Mouse (Mus musculus): ENCODE results near the gene Itpr2. TPM values are rescaled to one million over a fixed set of nuclear protein-coding genes. Genes with fewer than 3 reads are reported as not detected.

The Itpr2 gene
- polyA plus RNA-seq, 1 experiment from 2014 or later = 49.4 TPM

DNA sequence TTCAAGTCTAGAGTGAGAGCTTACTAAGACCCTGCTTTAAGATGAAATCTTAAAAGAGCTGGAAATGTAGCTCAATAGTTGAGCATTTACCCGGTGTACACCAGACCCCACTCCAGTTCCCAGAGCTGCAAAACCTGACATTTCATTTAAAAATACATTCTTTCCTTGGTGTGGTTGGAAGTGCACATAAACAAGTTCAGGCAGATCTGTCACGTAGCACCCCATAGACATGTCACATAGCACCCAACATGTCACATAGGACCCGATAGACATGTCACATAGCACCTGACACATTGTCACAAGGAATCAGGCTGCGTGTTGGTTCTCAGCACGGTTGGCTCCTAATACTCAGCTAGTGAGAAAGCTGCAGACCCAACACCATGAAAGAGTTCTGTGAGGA lies 33.5 kb upstream of the Itpr2 start:
- peaks cover 14% of the 10 kb centered on the region for H3K4me1 ChIP-seq (ENCODE audit: control insufficient read depth, insufficient read depth, low read length)
- no peak overlapping the region for H3K27ac ChIP-seq (ENCODE audit: low read length)
- no peak overlapping the region for H3K4me2 ChIP-seq (ENCODE audit: low read depth, low read length)
- no peak overlapping the region for H3K4me3 ChIP-seq (ENCODE audit: low read length)
- ATAC-seq (replicated peaks; ENCODE audit: extremely low read depth, insufficient read depth, low FRiP score) = no peak
- 69% methylated on average over 5 of the region's 5 CpGs for WGBS
- no peaks in the 10 kb centered on the region for H3K27me3 ChIP-seq (ENCODE audit: control insufficient read depth, insufficient read depth, low read length)
- H3K9ac ChIP-seq (ENCODE audit: low read length) = no peak overlapping the region
- peaks cover 5% of the 10 kb centered on the region for H3K9me3 ChIP-seq (replicated peaks; ENCODE audit: control insufficient read depth, low read length)
- no peaks in the 10 kb centered on the region for H3K36me3 ChIP-seq (ENCODE audit: control insufficient read depth, insufficient read depth)

DNA sequence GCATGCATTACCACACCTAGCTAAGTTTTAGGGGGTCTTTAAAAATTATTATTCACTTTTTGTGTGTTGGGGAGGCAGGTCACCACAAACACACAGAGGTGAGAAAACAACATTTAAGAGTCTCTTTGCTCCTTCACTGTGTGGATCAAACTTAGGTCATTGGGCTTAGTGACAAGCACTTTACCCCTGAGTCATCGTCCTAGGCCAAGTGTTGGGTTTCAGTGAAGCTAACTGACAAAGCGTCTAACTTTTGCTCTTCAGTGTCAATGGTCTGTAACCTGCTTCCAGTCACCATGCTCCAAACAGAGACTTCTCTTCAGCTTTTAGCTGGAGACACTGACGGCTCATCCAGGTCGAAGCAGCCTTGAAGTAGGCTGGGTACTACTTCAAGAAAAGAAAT lies 31.1 kb upstream of the Itpr2 start:
- 83% methylated on average over 4 of the region's 4 CpGs for WGBS
- Histone ChIP-seq H3K36me3 (ENCODE audit: control insufficient read depth, insufficient read depth) (no peaks in the 10 kb centered on the region), H3K27ac (ENCODE audit: low read length) (no peak overlapping the region), H3K4me3 (ENCODE audit: low read length) (no peak overlapping the region), H3K4me2 (ENCODE audit: low read depth, low read length) (no peak overlapping the region), H3K9ac (ENCODE audit: low read length) (no peak overlapping the region), H3K4me1 (ENCODE audit: control insufficient read depth, insufficient read depth, low read length) (peaks cover 8% of the 10 kb centered on the region), H3K9me3 (replicated peaks; ENCODE audit: control insufficient read depth, low read length) (peaks cover 5% of the 10 kb centered on the region), H3K27me3 (ENCODE audit: control insufficient read depth, insufficient read depth, low read length) (no peaks in the 10 kb centered on the region)
- ATAC-seq (replicated peaks; ENCODE audit: extremely low read depth, insufficient read depth, low FRiP score) = no peak

DNA sequence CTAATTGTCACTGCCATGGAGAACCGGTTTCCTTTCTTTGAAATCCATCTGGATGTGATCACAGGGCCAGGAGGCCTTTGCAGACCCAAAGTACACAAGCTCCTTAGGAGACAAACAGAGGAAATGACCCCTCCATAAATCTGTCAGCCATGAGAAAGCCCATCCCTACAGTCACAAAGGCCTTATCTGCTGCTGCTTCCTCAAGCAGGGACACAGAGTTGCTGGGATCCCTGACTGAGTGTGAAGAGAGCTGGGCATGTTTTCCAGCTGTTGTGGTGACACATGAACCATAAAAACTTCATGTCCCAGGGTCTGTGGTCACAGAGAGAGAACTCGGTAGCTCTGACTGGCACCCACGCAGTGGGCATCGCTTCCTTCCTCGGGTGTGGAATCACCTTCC lies 28.7 kb upstream of the Itpr2 start:
- no peaks in the 10 kb centered on the region for H3K9me3 ChIP-seq (replicated peaks; ENCODE audit: control insufficient read depth, low read length)
- H3K27ac ChIP-seq (ENCODE audit: low read length) = peak overlapping the region; percentile 81
- H3K4me2 ChIP-seq (ENCODE audit: low read depth, low read length) = no peak overlapping the region
- no peaks in the 10 kb centered on the region for H3K36me3 ChIP-seq (ENCODE audit: control insufficient read depth, insufficient read depth)
- no peaks in the 10 kb centered on the region; the same call in 1 of the 2 replicates for H3K4me1 ChIP-seq (ENCODE audit: control insufficient read depth, insufficient read depth, low read length)
- WGBS = 48% methylated on average over 5 of the region's 5 CpGs
- peak; percentile 83 for ATAC-seq (replicated peaks; ENCODE audit: extremely low read depth, insufficient read depth, low FRiP score)
- H3K9ac ChIP-seq (ENCODE audit: low read length) = no peak overlapping the region
- no peaks in the 10 kb centered on the region for H3K27me3 ChIP-seq (ENCODE audit: control insufficient read depth, insufficient read depth, low read length)
- no peak overlapping the region for H3K4me3 ChIP-seq (ENCODE audit: low read length)

DNA sequence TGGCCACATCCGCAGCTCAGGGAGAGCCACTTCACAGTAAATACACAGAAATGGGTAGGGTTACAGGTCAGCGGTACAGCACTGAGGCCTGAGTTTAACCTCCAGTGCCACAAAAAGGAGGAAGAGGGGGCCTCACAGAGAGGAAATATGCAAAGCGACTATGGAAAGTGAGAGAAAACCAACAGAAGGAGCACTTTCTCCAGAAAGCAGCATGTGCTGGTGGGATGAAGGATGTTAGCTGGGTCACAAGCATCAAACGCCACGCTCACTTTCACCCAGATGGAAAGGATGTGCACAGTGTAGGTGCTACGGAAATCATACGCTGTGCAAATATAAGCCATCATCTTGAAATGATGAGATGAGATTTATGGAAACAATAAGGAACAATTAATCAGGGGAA lies 28.3 kb upstream of the Itpr2 start:
- peak; percentile 63 for ATAC-seq (replicated peaks; ENCODE audit: extremely low read depth, insufficient read depth, low FRiP score)
- H3K9ac ChIP-seq (ENCODE audit: low read length) = no peak overlapping the region
- H3K9me3 ChIP-seq (replicated peaks; ENCODE audit: control insufficient read depth, low read length) = peaks cover under 1% of the 10 kb centered on the region; the same call in 1 of the 2 replicates
- H3K4me1 ChIP-seq (ENCODE audit: control insufficient read depth, insufficient read depth, low read length) = no peaks in the 10 kb centered on the region; the same call in 1 of the 2 replicates
- no peaks in the 10 kb centered on the region for H3K36me3 ChIP-seq (ENCODE audit: control insufficient read depth, insufficient read depth)
- no peaks in the 10 kb centered on the region for H3K27me3 ChIP-seq (ENCODE audit: control insufficient read depth, insufficient read depth, low read length)
- peak overlapping the region; percentile 75 for H3K27ac ChIP-seq (ENCODE audit: low read length)
- no peak overlapping the region for H3K4me3 ChIP-seq (ENCODE audit: low read length)
- H3K4me2 ChIP-seq (ENCODE audit: low read depth, low read length) = no peak overlapping the region
- WGBS = 65% methylated on average over 7 of the region's 7 CpGs

DNA sequence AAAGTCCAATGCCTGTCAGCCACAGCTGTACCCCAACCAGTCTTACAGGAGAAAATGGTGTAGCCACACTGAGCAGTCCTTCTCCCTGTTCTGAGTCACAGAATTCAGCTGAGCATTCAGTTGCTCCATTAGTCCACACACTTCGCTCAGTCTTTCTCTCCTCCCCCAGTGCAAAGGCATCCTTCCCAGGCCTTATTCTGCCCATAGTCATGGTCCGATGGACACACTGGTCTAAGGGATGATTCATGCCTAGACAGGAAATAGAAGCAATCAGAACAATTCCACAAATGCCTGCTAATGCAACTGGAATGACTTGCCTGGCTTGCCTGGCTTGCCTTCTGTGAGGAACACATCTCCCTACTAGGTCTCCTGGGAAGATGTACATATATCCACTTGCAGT lies 25.5 kb upstream of the Itpr2 start:
- Histone ChIP-seq H3K4me3 (ENCODE audit: low read length) (no peak overlapping the region), H3K27me3 (ENCODE audit: control insufficient read depth, insufficient read depth, low read length) (no peaks in the 10 kb centered on the region), H3K9me3 (replicated peaks; ENCODE audit: control insufficient read depth, low read length) (peaks cover 9% of the 10 kb centered on the region), H3K27ac (ENCODE audit: low read length) (no peak overlapping the region), H3K36me3 (ENCODE audit: control insufficient read depth, insufficient read depth) (no peaks in the 10 kb centered on the region), H3K4me1 (ENCODE audit: control insufficient read depth, insufficient read depth, low read length) (no peaks in the 10 kb centered on the region; the same call in 1 of the 2 replicates), H3K9ac (ENCODE audit: low read length) (no peak overlapping the region), H3K4me2 (ENCODE audit: low read depth, low read length) (no peak overlapping the region)
- WGBS = 79% methylated on average over 2 of the region's 2 CpGs
- no peak for ATAC-seq (replicated peaks; ENCODE audit: extremely low read depth, insufficient read depth, low FRiP score)

DNA sequence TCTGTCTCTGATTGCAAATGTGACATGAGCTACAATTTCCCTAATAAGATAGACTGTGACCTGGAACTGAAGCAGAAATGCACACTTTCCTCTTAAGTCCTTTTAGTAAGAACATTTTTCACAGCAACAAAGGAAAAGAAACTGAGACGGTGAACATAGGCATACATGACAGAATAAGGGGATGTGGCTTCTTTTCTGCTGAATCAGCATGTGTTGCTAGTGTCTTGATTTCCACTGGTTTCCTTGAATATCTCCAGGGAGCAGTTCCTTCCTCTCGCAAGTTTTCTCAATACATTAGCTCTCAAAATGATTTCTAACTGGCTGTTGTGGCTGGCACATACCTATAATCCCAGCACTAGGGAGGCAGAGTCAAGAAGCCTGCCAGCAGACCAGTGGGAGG lies 23.5 kb upstream of the Itpr2 start:
- no peak for ATAC-seq (replicated peaks; ENCODE audit: extremely low read depth, insufficient read depth, low FRiP score)

DNA sequence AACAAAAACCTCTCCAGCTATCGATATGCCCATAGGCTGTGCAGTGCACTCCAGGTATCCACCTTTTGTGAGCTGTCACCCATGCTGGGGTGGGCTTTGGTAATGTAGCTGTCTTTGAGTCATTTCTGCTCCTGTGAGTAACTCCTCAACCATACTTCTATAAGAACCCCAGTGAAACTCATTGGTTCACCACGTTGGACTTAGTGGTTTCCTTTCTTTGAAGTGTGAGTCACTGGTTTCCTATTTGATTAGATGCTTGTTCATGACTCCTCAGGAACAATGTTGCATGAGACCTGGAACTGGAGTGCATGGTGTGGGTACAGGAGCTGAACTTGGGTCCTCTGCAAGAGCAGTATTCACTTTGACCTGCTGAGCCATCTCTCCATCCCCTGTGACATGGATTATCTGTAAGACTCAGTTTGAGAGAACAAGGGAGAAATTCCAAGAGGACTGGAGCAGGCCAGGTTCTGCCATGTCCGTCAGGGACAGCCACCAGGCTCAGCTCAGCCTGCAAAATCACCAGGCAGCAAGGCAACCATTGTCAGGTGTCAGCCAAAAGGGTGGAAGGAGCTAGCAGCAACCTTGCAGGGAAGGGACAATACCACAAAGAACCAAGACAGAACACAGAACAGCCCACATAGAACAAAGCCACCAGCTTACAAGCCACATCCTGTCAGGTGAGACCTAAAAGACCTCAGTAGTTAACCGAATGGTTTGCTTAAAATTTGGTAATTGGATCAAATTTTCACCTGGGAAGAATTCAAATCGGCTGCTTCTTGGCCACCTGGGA lies 19.6 kb upstream of the Itpr2 start:
- Histone ChIP-seq H3K9ac (ENCODE audit: low read length) (no peak overlapping the region), H3K9me3 (replicated peaks; ENCODE audit: control insufficient read depth, low read length) (peaks cover 9% of the 10 kb centered on the region), H3K36me3 (ENCODE audit: control insufficient read depth, insufficient read depth) (no peaks in the 10 kb centered on the region), H3K27ac (ENCODE audit: low read length) (no peak overlapping the region), H3K27me3 (ENCODE audit: control insufficient read depth, insufficient read depth, low read length) (no peaks in the 10 kb centered on the region), H3K4me1 (ENCODE audit: control insufficient read depth, insufficient read depth, low read length) (no peaks in the 10 kb centered on the region), H3K4me2 (ENCODE audit: low read depth, low read length) (no peak overlapping the region), H3K4me3 (ENCODE audit: low read length) (no peak overlapping the region)
- 70% methylated on average over 5 of the region's 5 CpGs for WGBS
- ATAC-seq (replicated peaks; ENCODE audit: extremely low read depth, insufficient read depth, low FRiP score) = no peak

More for the DNA sequence above, 23.5 kb upstream of the Itpr2 start:
- Histone ChIP-seq H3K36me3 (ENCODE audit: control insufficient read depth, insufficient read depth) (no peaks in the 10 kb centered on the region), H3K9ac (ENCODE audit: low read length) (no peak overlapping the region), H3K4me1 (ENCODE audit: control insufficient read depth, insufficient read depth, low read length) (no peaks in the 10 kb centered on the region; the same call in 1 of the 2 replicates), H3K4me3 (ENCODE audit: low read length) (no peak overlapping the region), H3K27me3 (ENCODE audit: control insufficient read depth, insufficient read depth, low read length) (no peaks in the 10 kb centered on the region), H3K4me2 (ENCODE audit: low read depth, low read length) (no peak overlapping the region), H3K27ac (ENCODE audit: low read length) (no peak overlapping the region), H3K9me3 (replicated peaks; ENCODE audit: control insufficient read depth, low read length) (peaks cover 9% of the 10 kb centered on the region)
- 73% methylated on average over 2 of the region's 2 CpGs for WGBS

DNA sequence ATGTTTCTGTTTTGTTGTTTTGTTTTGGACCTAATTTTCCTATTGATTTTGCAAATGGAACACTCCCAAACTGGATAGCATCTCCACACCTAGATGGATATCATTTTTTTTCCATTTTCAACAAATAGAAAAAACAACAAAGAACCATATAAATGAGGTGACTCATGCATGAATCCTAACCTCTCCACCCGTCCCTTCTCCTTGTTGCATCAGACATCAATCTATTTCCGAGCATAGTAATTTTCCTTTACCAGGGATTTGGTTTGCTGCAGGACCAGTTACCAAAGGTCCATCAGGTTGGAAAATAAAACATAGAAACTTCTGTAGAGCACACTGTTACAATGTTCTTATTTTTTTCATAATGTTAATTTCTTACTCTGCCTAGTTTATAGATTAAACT lies 17.0 kb upstream of the Itpr2 start:
- H3K36me3 ChIP-seq (ENCODE audit: control insufficient read depth, insufficient read depth) = no peaks in the 10 kb centered on the region
- no peak for ATAC-seq (replicated peaks; ENCODE audit: extremely low read depth, insufficient read depth, low FRiP score)
- H3K4me2 ChIP-seq (ENCODE audit: low read depth, low read length) = no peak overlapping the region
- peaks cover 5% of the 10 kb centered on the region for H3K9me3 ChIP-seq (replicated peaks; ENCODE audit: control insufficient read depth, low read length)
- H3K4me1 ChIP-seq (ENCODE audit: control insufficient read depth, insufficient read depth, low read length) = peaks cover 9% of the 10 kb centered on the region
- 79% methylated on average over 2 of the region's 2 CpGs for WGBS
- H3K4me3 ChIP-seq (ENCODE audit: low read length) = no peak overlapping the region
- no peak overlapping the region for H3K9ac ChIP-seq (ENCODE audit: low read length)
- H3K27ac ChIP-seq (ENCODE audit: low read length) = no peak overlapping the region
- no peaks in the 10 kb centered on the region for H3K27me3 ChIP-seq (ENCODE audit: control insufficient read depth, insufficient read depth, low read length)

DNA sequence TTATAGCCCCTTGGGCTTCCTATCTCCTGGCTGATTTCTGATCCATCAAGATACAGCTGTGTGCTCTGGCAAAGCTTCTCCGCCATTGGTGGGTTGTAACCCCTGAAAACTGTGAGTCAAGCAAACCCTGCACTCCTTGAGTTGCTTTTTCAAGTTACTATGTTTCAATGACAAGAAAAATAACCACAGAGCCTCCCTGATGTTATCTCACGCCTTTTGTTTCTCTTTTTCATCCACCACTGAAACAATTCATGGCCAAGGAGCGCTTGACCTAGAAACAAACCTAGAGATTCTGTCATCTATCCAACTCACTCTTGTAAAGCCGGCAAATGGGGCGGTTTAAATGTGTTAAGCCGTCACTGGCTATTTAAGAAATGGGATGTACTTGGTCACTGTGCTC lies 13.9 kb upstream of the Itpr2 start:
- 58% methylated on average over 6 of the region's 6 CpGs for WGBS
- no peaks in the 10 kb centered on the region for H3K36me3 ChIP-seq (ENCODE audit: control insufficient read depth, insufficient read depth)
- H3K27me3 ChIP-seq (ENCODE audit: control insufficient read depth, insufficient read depth, low read length) = no peaks in the 10 kb centered on the region
- no peak overlapping the region for H3K4me3 ChIP-seq (ENCODE audit: low read length)
- peaks cover 20% of the 10 kb centered on the region for H3K4me1 ChIP-seq (ENCODE audit: control insufficient read depth, insufficient read depth, low read length)
- H3K4me2 ChIP-seq (ENCODE audit: low read depth, low read length) = no peak overlapping the region
- H3K9ac ChIP-seq (ENCODE audit: low read length) = no peak overlapping the region
- ATAC-seq (replicated peaks; ENCODE audit: extremely low read depth, insufficient read depth, low FRiP score) = no peak
- peak overlapping the region; percentile 1; the same call in 1 of the 2 replicates for H3K27ac ChIP-seq (ENCODE audit: low read length)
- H3K9me3 ChIP-seq (replicated peaks; ENCODE audit: control insufficient read depth, low read length) = no peaks in the 10 kb centered on the region
